Mouse (Mus musculus) gastrocnemius, adult 18-20 months (tissue): ENCODE results near the gene Stk32b. TPM values are rescaled to one million over a fixed set of nuclear protein-coding genes. Genes with fewer than 3 reads are reported as not detected.

Source experiments
- DNase-seq: peaks from one replicate; pipeline ENCODE4 v3.0.0; 2021; ENCODE audit warnings: low spot score
- total RNA-seq, 2 experiments: library from RNA; stranded (reverse); gene quantifications; 2 replicates each; pipeline ENCODE4 v1.2.3; 2021

The Stk32b gene
- total RNA-seq, 2 experiments from 2014 or later, result 0.09 to 0.12 TPM

GRCm38 (mm10) chr5:37664962-37665361 lies 52.0 kb downstream of the Stk32b start:
- no peak for DNase-seq

- DNase-seq, result no peak
Observed at GRCm38 (mm10) chr5:37659177-37659576, 57.8 kb downstream of the Stk32b start.

- DNase-seq, result no peak
Observed at GRCm38 (mm10) chr5:37657741-37658140, 59.2 kb downstream of the Stk32b start.

- DNase-seq, result no peak
Observed at GRCm38 (mm10) chr5:37655208-37655607, 61.8 kb downstream of the Stk32b start.

GRCm38 (mm10) chr5:37650681-37651211 lies 66.2 kb downstream of the Stk32b start:
- no peak for DNase-seq

- DNase-seq, result no peak
Observed at GRCm38 (mm10) chr5:37650089-37650601, 66.8 kb downstream of the Stk32b start.

- DNase-seq, result no peak
Observed at GRCm38 (mm10) chr5:37644082-37644481, 72.9 kb downstream of the Stk32b start.

- DNase-seq, result no peak
Observed at GRCm38 (mm10) chr5:37642486-37642885, 74.5 kb downstream of the Stk32b start.

GRCm38 (mm10) chr5:37634791-37635190 lies 82.2 kb downstream of the Stk32b start:
- DNase-seq, result no peak

GRCm38 (mm10) chr5:37627437-37628163 lies 89.4 kb downstream of the Stk32b start:
- no peak for DNase-seq

GRCm38 (mm10) chr5:37611874-37612273 lies 105.1 kb downstream of the Stk32b start:
- DNase-seq, result no peak

- DNase-seq, result no peak
Observed at GRCm38 (mm10) chr5:37599566-37599965, 117.4 kb downstream of the Stk32b start.

GRCm38 (mm10) chr5:37598271-37598670 lies 118.7 kb downstream of the Stk32b start:
- no peak for DNase-seq

GRCm38 (mm10) chr5:37592411-37592810 lies 124.6 kb downstream of the Stk32b start:
- no peak for DNase-seq

GRCm38 (mm10) chr5:37587861-37588260 lies 129.1 kb downstream of the Stk32b start:
- no peak for DNase-seq

GRCm38 (mm10) chr5:37586071-37586470 lies 130.9 kb downstream of the Stk32b start:
- no peak for DNase-seq

GRCm38 (mm10) chr5:37575427-37575826 lies 141.5 kb downstream of the Stk32b start:
- DNase-seq, result no peak

- DNase-seq, result no peak
Observed at GRCm38 (mm10) chr5:37557274-37557815, 159.6 kb downstream of the Stk32b start.

GRCm38 (mm10) chr5:37554231-37554630 lies 162.7 kb downstream of the Stk32b start:
- DNase-seq, result no peak

GRCm38 (mm10) chr5:37551649-37552048 lies 165.3 kb downstream of the Stk32b start:
- no peak for DNase-seq

GRCm38 (mm10) chr5:37535726-37536293 lies 181.2 kb downstream of the Stk32b start:
- no peak for DNase-seq

- DNase-seq, result no peak
Observed at GRCm38 (mm10) chr5:37535227-37535626, 181.7 kb downstream of the Stk32b start.
